Mouse (Mus musculus) lung, postnatal 0 days (tissue): ENCODE measurements around the gene Gm17304. TPM values are rescaled to one million over a fixed set of nuclear protein-coding genes. Genes with fewer than 3 reads are reported as not detected.

Experiments used
- ATAC-seq: fragments of 200-750 bp; cut with Nextera tagmentation; 2 replicates; pipeline ENCODE4 v1.8.0; 2017; ENCODE audit warnings: moderate library complexity
- DNase-seq: peaks from one replicate; pipeline ENCODE4 v3.0.0-alpha.2; 2016; ENCODE audit warnings: low spot score
- H3K27ac ChIP-seq: fragments of 300-500 bp; sonication (generic); 2 replicates; pipeline ENCODE4 v1.5.1; 2014; ENCODE audit warnings: antibody characterized with exemption, mild to moderate bottlenecking, low read length, mixed read lengths
- H3K27me3 ChIP-seq: fragments of 300-500 bp; sonication (generic); replicated peaks from 2 replicates; pipeline ENCODE4 v1.6.1; 2014; ENCODE audit warnings: low read length, mixed read lengths; ENCODE audit not compliant: insufficient read depth
- H3K36me3 ChIP-seq: fragments of 300-500 bp; sonication (generic); 2 replicates; pipeline ENCODE4 v1.6.1; 2014; ENCODE audit warnings: low read length, mixed read lengths; ENCODE audit not compliant: insufficient read depth
- H3K4me1 ChIP-seq: fragments of 300-500 bp; sonication (generic); 2 replicates; pipeline ENCODE4 v1.6.1; 2014; ENCODE audit warnings: antibody characterized with exemption, low read depth, low read length, mixed read lengths; ENCODE audit not compliant: insufficient read depth
- H3K4me2 ChIP-seq: fragments of 300-500 bp; sonication (generic); replicated peaks from 2 replicates; pipeline ENCODE4 v1.6.1; 2014; ENCODE audit warnings: low read depth, mild to moderate bottlenecking, low read length, moderate library complexity, mixed read lengths
- H3K4me3 ChIP-seq: fragments of 300-500 bp; sonication (generic); 2 replicates; pipeline ENCODE4 v1.5.1; 2014; ENCODE audit warnings: low read depth, low read length
- H3K9ac ChIP-seq: fragments of 300-500 bp; sonication (generic); replicated peaks from 2 replicates; pipeline ENCODE4 v1.6.1; 2014; ENCODE audit warnings: low read depth, mild to moderate bottlenecking
- H3K9me3 ChIP-seq: fragments of 300-500 bp; sonication (generic); 2 replicates; pipeline ENCODE4 v1.6.1; 2016; ENCODE audit warnings: low read length, mixed read lengths
- CTCF ChIP-seq: IDR thresholded peaks from 2 replicates; pipeline ENCODE4 v1.5.1; 2016; ENCODE audit warnings: antibody characterized with exemption, mild to moderate bottlenecking
- EP300 ChIP-seq: IDR thresholded peaks from 2 replicates; pipeline ENCODE4 v1.6.1; 2016; ENCODE audit warnings: antibody characterized with exemption, mild to moderate bottlenecking, control low read depth
- WGBS: fragments of 180-500 bp; shearing (Covaris S2); extraction: QIAGEN DNeasy Blood & Tissue Kit; methylation state at CpG from one replicate; pipeline ENCODE4 v1.1.7; 2014; 5-methylcytosine and 5-hydroxymethylcytosine counted together
- polyA plus RNA-seq: library from polyadenylated mRNA; unstranded; fragments of >200 nt; fragmentation: Nextera tagmentation; extraction: Ambion mirVana; gene quantifications from 2 replicates; pipeline ENCODE4 v1.2.1, GENCODE M21; 2015

The Gm17304 gene
- polyA plus RNA-seq, result not detected in 2 replicates

- TF ChIP-seq CTCF (no peak), EP300 (no peak)
- Histone ChIP-seq H3K4me3 (no peak within 1 kb of the TSS), H3K4me1 (no peaks in the 10 kb centered on the region), H3K27ac (no peak within 1 kb of the TSS), H3K9me3 (no peaks in the 10 kb centered on the region), H3K9ac (no peak within 1 kb of the TSS), H3K4me2 (no peak within 1 kb of the TSS), H3K36me3 (0 out of 2 replicates have a peak, but pooled peaks cover 9% of the 10 kb centered on the region), H3K27me3 (no peaks in the 10 kb centered on the region)
- 87% methylated on average over 4 of the region's 4 CpGs for WGBS
- DNase-seq (no peak), ATAC-seq (no peak)
Measured at GRCm38 (mm10) chr5:106608798-106609197, at the start of gene Gm17304. Gm17304 (plus strand) TSS chr5:106609098.

- DNase-seq, result peak; percentile 18
- peaks cover 69% of the 10 kb centered on the region for H3K27me3 ChIP-seq
- no peaks in the 10 kb centered on the region for H3K9me3 ChIP-seq
- no peaks in the 10 kb centered on the region for H3K36me3 ChIP-seq
- no peak overlapping the region for H3K27ac ChIP-seq
- no peak for ATAC-seq
- H3K9ac ChIP-seq, result no peak overlapping the region
- peak overlapping the region; percentile 22 for H3K4me3 ChIP-seq
- H3K4me2 ChIP-seq, result peak overlapping the region; percentile 44
- 3% methylated on average over 39 of the region's 40 CpGs for WGBS
- TF ChIP-seq CTCF (no peak), EP300 (no peak)
- no peaks in the 10 kb centered on the region for H3K4me1 ChIP-seq
Measured at GRCm38 (mm10) chr5:106560631-106561498, 48.0 kb upstream of the Gm17304 start.

- H3K4me3 ChIP-seq, result peak overlapping the region; percentile 22
- peak overlapping the region; percentile 44; the same call in 1 of the 2 replicates for H3K4me2 ChIP-seq
- TF ChIP-seq CTCF, result no peak
- no peak for TF ChIP-seq EP300
- no peak for DNase-seq
- H3K9ac ChIP-seq, result no peak overlapping the region
- no peak overlapping the region for H3K27ac ChIP-seq
- H3K36me3 ChIP-seq, result no peaks in the 10 kb centered on the region
- peaks cover 70% of the 10 kb centered on the region for H3K27me3 ChIP-seq
- ATAC-seq, result no peak
- WGBS, result 12% methylated on average over 8 of the region's 8 CpGs
- no peaks in the 10 kb centered on the region for H3K4me1 ChIP-seq
- no peaks in the 10 kb centered on the region for H3K9me3 ChIP-seq
Measured at GRCm38 (mm10) chr5:106561499-106561822, 47.4 kb upstream of the Gm17304 start.

GRCm38 (mm10) chr5:106566025-106566424 is 42.9 kb upstream of the Gm17304 start:
- Histone ChIP-seq H3K4me3 (no peak overlapping the region), H3K9ac (no peak overlapping the region), H3K27me3 (peaks cover 39% of the 10 kb centered on the region), H3K4me2 (no peak overlapping the region), H3K4me1 (no peaks in the 10 kb centered on the region), H3K9me3 (no peaks in the 10 kb centered on the region), H3K27ac (no peak overlapping the region), H3K36me3 (no peaks in the 10 kb centered on the region)
- no peak for DNase-seq
- WGBS, result 36% methylated on average over 6 of the region's 6 CpGs
- no peak for ATAC-seq
- TF ChIP-seq CTCF (no peak), EP300 (no peak)

GRCm38 (mm10) chr5:106573742-106574559 is 34.9 kb upstream of the Gm17304 start:
- Histone ChIP-seq H3K9ac (peak overlapping the region; percentile 29; the same call in 1 of the 2 replicates), H3K27ac (no peak overlapping the region), H3K36me3 (no peaks in the 10 kb centered on the region), H3K4me3 (peak overlapping the region; percentile 53), H3K4me2 (peak overlapping the region; percentile 99), H3K4me1 (0 out of 2 replicates have a peak, but pooled peaks cover 3% of the 10 kb centered on the region), H3K9me3 (no peaks in the 10 kb centered on the region), H3K27me3 (no peaks in the 10 kb centered on the region; the same call in 1 of the 2 replicates)
- ATAC-seq (peak; percentile 70), DNase-seq (peak; percentile 19)
- 4% methylated on average over 46 of the region's 55 CpGs for WGBS
- TF ChIP-seq CTCF (no peak), EP300 (no peak)

- peak; percentile 95 for ATAC-seq
- Histone ChIP-seq H3K4me1 (0 out of 2 replicates have a peak, but pooled peaks cover 3% of the 10 kb centered on the region), H3K36me3 (no peaks in the 10 kb centered on the region), H3K4me3 (peak overlapping the region; percentile 53), H3K27me3 (no peaks in the 10 kb centered on the region; the same call in 1 of the 2 replicates), H3K9ac (peak overlapping the region; percentile 29; the same call in 1 of the 2 replicates), H3K9me3 (no peaks in the 10 kb centered on the region), H3K27ac (no peak overlapping the region), H3K4me2 (peak overlapping the region; percentile 99)
- no peak for TF ChIP-seq EP300
- peak; percentile 75 for TF ChIP-seq CTCF
- under 1% methylated on average over 27 of the region's 45 CpGs for WGBS
- DNase-seq, result peak; percentile 82
Measured at GRCm38 (mm10) chr5:106574560-106574946, 34.3 kb upstream of the Gm17304 start.
